8 mouse cellular contexts compared by ENCODE assay signal in the genomic region with DNA sequence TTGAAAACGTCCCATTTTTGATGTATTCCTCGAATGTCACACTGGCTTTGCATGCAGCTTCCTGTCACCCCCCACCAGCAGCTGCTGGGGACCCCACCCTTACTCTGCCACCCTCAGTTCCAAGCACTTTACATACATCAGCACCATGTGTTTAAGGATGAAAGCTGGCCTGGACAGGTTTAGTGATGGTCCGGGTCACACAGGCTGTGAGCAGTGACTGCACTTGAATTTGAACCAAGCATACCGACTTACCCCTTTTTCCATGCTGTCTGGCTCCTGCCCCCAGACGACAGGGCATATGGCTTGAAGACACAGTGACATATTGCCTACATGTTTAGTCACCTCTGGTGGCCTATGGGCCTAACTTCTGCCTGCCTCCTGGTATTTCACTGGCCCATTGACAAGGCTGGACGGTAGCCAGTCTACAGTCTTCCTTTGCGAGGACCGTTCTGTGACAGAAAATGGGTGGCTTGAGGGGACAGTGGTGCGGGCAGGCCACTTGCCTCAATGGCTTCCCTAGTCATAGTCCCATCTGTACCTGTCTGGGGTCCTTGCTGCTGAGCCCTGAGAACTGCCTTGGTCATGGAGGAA. TPM values are rescaled to one million over a fixed set of nuclear protein-coding genes. Genes with fewer than 3 reads are reported as not detected.
DNase-seq lines count a peak whose midpoint lies in the region; ATAC-seq lines count a peak whose summit lies in the region.

No protein-coding gene starts in this region.

- DNase-seq in heart, adult 11 months: peak; percentile 93
- DNase-seq in heart, adult 9 months (ENCODE audit: low spot score in 2 of 2): no peak
- DNase-seq in ES-CJ7 (ENCODE audit: low read depth, low spot score): peak; percentile 37
- DNase-seq in forebrain, embryonic 14.5 days (ENCODE audit: low spot score): no peak
- DNase-seq in T-cell, adult 2 months (ENCODE audit: low spot score): no peak
- no peak for DNase-seq in embryo, embryonic 11 days
- DNase-seq in left cerebral cortex, adult 11 months (ENCODE audit: low spot score): no peak

- H3K4me1 ChIP-seq in forebrain, embryonic 14.5 days (ENCODE audit: control insufficient read depth, insufficient read depth, low read length): peaks cover 6% of the 10 kb centered on the region; the same call in 1 of the 2 replicates
- H3K4me1 ChIP-seq in liver, embryonic 16.5 days (ENCODE audit: control insufficient read depth, low read depth, low read length): peaks cover 39% of the 10 kb centered on the region

- H3K4me2 ChIP-seq in forebrain, embryonic 14.5 days (ENCODE audit: low read length): peak overlapping the region; percentile 86
- H3K4me2 ChIP-seq in liver, embryonic 16.5 days (ENCODE audit: low read depth, low read length): 0 out of 2 replicates have a peak overlapping the region, but pooled peaks have one; percentile 94

- no peak overlapping the region for H3K9ac ChIP-seq in forebrain, embryonic 14.5 days (ENCODE audit: low read length)
- no peak overlapping the region for H3K9ac ChIP-seq in liver, embryonic 16.5 days (ENCODE audit: low read depth, low read length)

- ATAC-seq in forebrain, embryonic 14.5 days: no peak
- no peak for ATAC-seq in liver, embryonic 16.5 days (ENCODE audit: low read depth)

- H3K27ac ChIP-seq in forebrain, embryonic 14.5 days (ENCODE audit: low read depth, low read length): no peak overlapping the region
- no peak overlapping the region for H3K27ac ChIP-seq in liver, embryonic 16.5 days (ENCODE audit: low read length)

- H3K36me3 ChIP-seq in forebrain, embryonic 14.5 days (ENCODE audit: control insufficient read depth, insufficient read depth, low read length): peaks cover 28% of the 10 kb centered on the region
- peaks cover 11% of the 10 kb centered on the region for H3K36me3 ChIP-seq in liver, embryonic 16.5 days (ENCODE audit: control insufficient read depth, insufficient read depth)

- 85% methylated on average over 9 of the region's 9 CpGs for WGBS in forebrain, embryonic 14.5 days
- 77% methylated on average over 9 of the region's 9 CpGs for WGBS in liver, embryonic 16.5 days (ENCODE audit: insufficient replicate concordance)

- no peaks in the 10 kb centered on the region for H3K9me3 ChIP-seq in forebrain, embryonic 14.5 days (replicated peaks; ENCODE audit: control insufficient read depth, low read length)
- H3K9me3 ChIP-seq in liver, embryonic 16.5 days (replicated peaks; ENCODE audit: control insufficient read depth, low read length): no peaks in the 10 kb centered on the region

- no peak overlapping the region for H3K4me3 ChIP-seq in forebrain, embryonic 14.5 days (ENCODE audit: low read depth, low read length)
- no peak overlapping the region for H3K4me3 ChIP-seq in liver, embryonic 16.5 days (ENCODE audit: low read depth, low read length)

- H3K27me3 ChIP-seq in forebrain, embryonic 14.5 days (replicated peaks; ENCODE audit: control insufficient read depth, insufficient read depth, low read length): no peaks in the 10 kb centered on the region
- H3K27me3 ChIP-seq in liver, embryonic 16.5 days (ENCODE audit: control insufficient read depth, insufficient read depth, low read depth, low read length): no peaks in the 10 kb centered on the region

RNA-seq across cellular contexts. Expression of a gene that starts 6.7 kb away (rescaled TPM):
- 13.6 and 15.7 TPM in 2 replicates for polyA plus RNA-seq in forebrain, embryonic 14.5 days (2014; fragmentation: Nextera tagmentation; extraction: Ambion mirVana)
- 1.9 and 2.2 TPM in 2 replicates for polyA plus RNA-seq in liver, embryonic 16.5 days (2015; fragmentation: Nextera tagmentation; extraction: Ambion mirVana)

RNA-seq across cellular contexts. Expression of a gene that starts 6.8 kb away (rescaled TPM):
- 94.3 and 128 TPM in 2 replicates for polyA plus RNA-seq in forebrain, embryonic 14.5 days (2014; fragmentation: Nextera tagmentation; extraction: Ambion mirVana)
- 74.4 and 77.2 TPM in 2 replicates for polyA plus RNA-seq in liver, embryonic 16.5 days (2015; fragmentation: Nextera tagmentation; extraction: Ambion mirVana)

RNA-seq across cellular contexts. Expression of a gene that starts 13.8 kb away (rescaled TPM):
- 11.2 TPM in 2 replicates for polyA plus RNA-seq in forebrain, embryonic 14.5 days (2014; fragmentation: Nextera tagmentation; extraction: Ambion mirVana)
- 7.8 and 8.8 TPM in 2 replicates for polyA plus RNA-seq in liver, embryonic 16.5 days (2015; fragmentation: Nextera tagmentation; extraction: Ambion mirVana)

Comparison
In these comparisons a context has a peak if more than half of its experiments do, and no peak if none do; other contexts are left out.
1. DNase-seq: peak in heart, adult 11 months (single experiment) and ES-CJ7 (single experiment); none in heart, adult 9 months (0 of 2), forebrain, embryonic 14.5 days (single experiment), T-cell, adult 2 months (single experiment), embryo, embryonic 11 days (single experiment) and left cerebral cortex, adult 11 months (single experiment).